Mouse (Mus musculus) CH12.LX (cell line): Measurements from ENCODE around the gene Myrf.

ENCODE experiments used
- CTCF ChIP-seq, 2 experiments: IDR thresholded peaks in 1 of 2; conservative IDR thresholded peaks in 1 of 2; 2 replicates each; pipeline ENCODE4 v1.5.1; 2011 to 2012; ENCODE audit warnings: low read depth in 2 of 2, low read length in 2 of 2, improper control_type of control experiment in 1 of 2, inconsistent platforms in 1 of 2, mild to moderate bottlenecking in 1 of 2, moderate library complexity in 1 of 2
- EP300 ChIP-seq: IDR thresholded peaks from 2 replicates; pipeline ENCODE4 v1.6.1; 2011; ENCODE audit warnings: low read length, improper control_type of control experiment
- GABPA ChIP-seq: IDR thresholded peaks from 2 replicates; pipeline ENCODE4 v1.6.1; 2012; ENCODE audit warnings: low read depth, low read length, improper control_type of control experiment, inconsistent platforms; ENCODE audit not compliant: insufficient replicate concordance
- JUND ChIP-seq: conservative IDR thresholded peaks from 2 replicates; pipeline ENCODE4 v1.6.1; 2011; ENCODE audit warnings: low read depth, low read length, improper control_type of control experiment
- MAX ChIP-seq: IDR thresholded peaks from 2 replicates; pipeline ENCODE4 v1.6.1; 2011; ENCODE audit warnings: low read length, improper control_type of control experiment
- MAZ ChIP-seq: IDR thresholded peaks from 2 replicates; pipeline ENCODE4 v1.6.1; 2012; ENCODE audit warnings: low read depth, mild to moderate bottlenecking, inconsistent platforms, low read length, improper control_type of control experiment, moderate library complexity
- MYC ChIP-seq: IDR thresholded peaks from 2 replicates; pipeline ENCODE4 v1.6.1; 2011; ENCODE audit warnings: low read depth, mild to moderate bottlenecking, improper control_type of control experiment, low read length
- POLR2A ChIP-seq: IDR thresholded peaks from 2 replicates; pipeline ENCODE4 v1.6.1; 2011; ENCODE audit warnings: low read depth, mild to moderate bottlenecking, improper control_type of control experiment, low read length

DNA sequence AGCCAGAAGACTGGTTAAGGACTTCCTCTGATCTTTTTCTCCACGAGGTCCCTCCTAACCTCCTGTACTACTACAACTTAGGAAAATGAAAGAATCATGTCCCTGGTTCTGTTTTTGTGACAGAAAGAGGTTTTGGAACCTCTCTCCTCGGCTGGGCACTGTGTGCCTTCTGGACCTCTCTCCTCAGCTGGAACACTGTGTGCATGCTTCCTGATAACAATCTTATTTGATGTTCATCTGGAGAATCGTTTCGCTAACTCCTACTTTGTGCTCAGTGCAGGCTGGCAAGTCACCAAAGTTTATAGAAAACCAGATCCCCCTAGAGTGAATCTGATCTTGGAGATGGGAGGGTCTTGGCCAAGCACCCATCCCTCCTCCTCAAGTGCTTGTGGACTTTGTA lies 73.4 kb downstream of the Myrf start:
- TF ChIP-seq JUND = no peak
- TF ChIP-seq POLR2A = no peak
- no peak for TF ChIP-seq EP300
- TF ChIP-seq CTCF (conservative IDR thresholded peaks at IDR 0.05 in 1 of 2, IDR thresholded peaks at IDR 0.05 in 1 of 2; ENCODE audit: low read depth in 2 of 2, low read length in 2 of 2) = no peak
- no peak for TF ChIP-seq MAZ
- TF ChIP-seq GABPA = no peak
- TF ChIP-seq MYC = no peak
- TF ChIP-seq MAX = no peak
